Mouse (Mus musculus): ENCODE measurements around the gene Cpeb3.

GRCm38 (mm10) chr19:37110494-37110893, 97.9 kb downstream of the Cpeb3 start:
- TF ChIP-seq POLR2A (IDR thresholded peaks at IDR 0.05; ENCODE audit: insufficient read length, low read depth) = no peak
- no peak for TF ChIP-seq E2F4 (IDR thresholded peaks at IDR 0.05; ENCODE audit: insufficient read depth)
- TF ChIP-seq SRF (IDR thresholded peaks at IDR 0.05; ENCODE audit: control insufficient read depth, insufficient read length, low read depth) = no peak
- peak; percentile 67 for TF ChIP-seq USF1 (IDR thresholded peaks at IDR 0.05; ENCODE audit: low read depth)
- no peak for TF ChIP-seq TCF12 (IDR thresholded peaks at IDR 0.05; ENCODE audit: insufficient read depth, poor library complexity, severe bottlenecking)
- peak in 1 of 3 experiments; percentile 12 for TF ChIP-seq MYOD1 (IDR thresholded peaks at IDR 0.05; ENCODE audit: control insufficient read depth in 1 of 3, insufficient read length in 2 of 3, low read depth in 2 of 3)
- TF ChIP-seq REST (IDR thresholded peaks at IDR 0.05; ENCODE audit: insufficient read depth, insufficient read length) = no peak
- TF ChIP-seq MYOG (IDR thresholded peaks at IDR 0.05; ENCODE audit: control insufficient read depth in 1 of 3, insufficient read depth in 1 of 3, insufficient read length in 2 of 3, low read depth in 2 of 3) = peak in 1 of 3 experiments; percentile 49
- TF ChIP-seq TCF3 (IDR thresholded peaks at IDR 0.05; ENCODE audit: insufficient read length, low read depth) = no peak
- TF ChIP-seq CEBPB (IDR thresholded peaks at IDR 0.05; ENCODE audit: insufficient read depth, poor library complexity, severe bottlenecking) = no peak
